Mouse (Mus musculus) stomach, postnatal 0 days (tissue): Measurements from ENCODE around the gene Lingo2.

Source experiments
- CTCF ChIP-seq: IDR thresholded peaks from 2 replicates; pipeline ENCODE4 v1.5.1; 2016; ENCODE audit warnings: antibody characterized with exemption, low read depth, mild to moderate bottlenecking, moderate library complexity
- EP300 ChIP-seq: optimal IDR thresholded peaks from 2 replicates; pipeline ENCODE3; 2016; ENCODE audit warnings: antibody characterized with exemption

- TF ChIP-seq CTCF = no peak
- TF ChIP-seq EP300 = no peak
Observed at GRCm38 (mm10) chr4:36311431-36311830, 640.1 kb downstream of the Lingo2 start.
